Mouse (Mus musculus) left cerebral cortex, postnatal 10 days (tissue): Measurements from ENCODE around the gene Gabrb1. TPM values are rescaled to one million over a fixed set of nuclear protein-coding genes. Genes with fewer than 3 reads are reported as not detected.

Experiments used
- DNase-seq, 2 experiments: peaks; one replicate each; pipeline ENCODE4 v3.0.0; 2021 to 2022; ENCODE audit warnings: low spot score in 2 of 2, mixed read lengths in 1 of 2; ENCODE audit errors: extremely low spot score in 1 of 2
- intact Hi-C: fragments of 180-260 bp; cut with DNase I; formaldehyde crosslinking; loops from one replicate; pipeline ENCODE4 v1.15.1; 2025
- total RNA-seq, 2 experiments: library from RNA; stranded (reverse); gene quantifications; 2 replicates each; pipeline ENCODE4 v1.2.3; 2021

Gabrb1 gene
- total RNA-seq, 2 experiments from 2014 or later, result 83.0 to 86.6 TPM

DNA sequence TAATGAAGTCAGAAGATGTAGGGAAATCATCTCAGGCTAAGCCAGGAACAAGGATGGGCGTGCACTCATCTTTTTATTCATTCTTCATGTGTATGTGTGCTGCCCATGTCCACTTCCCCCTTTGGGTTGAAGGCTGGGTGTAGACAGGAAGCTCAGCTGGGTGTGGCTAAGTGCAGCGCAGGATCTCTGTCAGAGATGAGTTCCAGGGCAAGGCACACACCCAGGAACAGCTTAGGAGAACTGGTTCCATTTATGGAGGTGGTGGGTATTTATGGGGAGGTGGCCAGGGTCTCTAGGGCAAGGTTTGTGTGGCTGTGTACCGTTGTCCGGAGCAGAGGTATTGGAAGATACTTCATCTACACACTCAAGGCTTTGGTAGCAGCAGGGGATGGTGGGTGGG, 524.9 kb downstream of the Gabrb1 start:
- DNase-seq, result no peak
- intact Hi-C loops, result no loop called here

DNA sequence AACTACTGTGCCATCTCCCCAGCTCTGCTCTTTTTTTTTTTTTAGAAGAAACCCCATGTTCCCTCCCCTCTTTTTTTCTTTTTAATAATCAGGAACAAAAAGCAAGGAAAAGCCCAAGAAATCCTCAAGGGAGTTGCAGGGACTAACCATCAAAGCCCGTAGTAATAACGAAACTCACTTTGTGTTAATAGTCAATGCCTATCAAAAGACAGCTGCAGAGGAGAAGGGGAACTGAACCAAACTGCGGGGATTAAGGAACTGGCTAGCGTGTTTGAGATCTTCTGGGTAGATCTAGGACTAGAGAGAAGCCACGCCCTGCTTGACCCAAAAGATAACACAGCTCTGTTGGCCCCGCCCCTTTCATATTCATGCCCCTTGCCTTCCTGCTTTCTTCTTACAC, 526.0 kb downstream of the Gabrb1 start:
- no peak for DNase-seq

DNA sequence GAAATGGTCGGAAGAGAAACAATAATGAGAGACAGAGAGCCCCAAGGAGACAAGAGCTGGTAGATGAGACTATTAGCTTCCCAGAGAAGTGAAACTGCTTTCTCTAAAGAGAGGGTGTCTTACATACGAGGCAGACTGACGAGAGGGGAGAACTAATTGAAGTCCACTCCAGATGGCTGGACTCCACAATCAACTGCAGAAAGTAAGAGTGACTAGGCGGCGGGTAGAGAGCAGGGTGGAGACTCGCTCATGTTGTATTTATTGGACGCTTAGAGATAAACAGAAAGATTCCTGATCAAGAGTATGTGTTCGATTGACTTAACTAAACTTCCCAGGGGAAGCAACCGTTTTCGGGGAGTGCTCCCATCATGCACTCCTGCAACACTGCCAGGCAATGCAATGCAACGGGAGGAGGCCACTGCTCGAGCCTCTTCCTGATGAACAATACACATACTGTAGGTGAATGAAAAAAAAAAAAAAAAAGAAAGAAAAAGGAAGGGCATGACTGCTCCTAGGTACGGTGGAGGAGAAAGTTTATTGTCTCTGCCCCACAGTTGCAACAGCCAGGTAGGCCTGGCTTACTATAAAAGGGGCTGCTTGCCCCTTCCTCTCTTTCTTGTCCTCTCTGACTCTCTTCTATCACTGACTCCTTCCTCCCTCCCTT, 526.7 kb downstream of the Gabrb1 start:
- DNase-seq, result no peak
- intact Hi-C loops, result no loop called here

More for the DNA sequence above, 526.0 kb downstream of the Gabrb1 start:
- intact Hi-C loops, result no loop called here

DNA sequence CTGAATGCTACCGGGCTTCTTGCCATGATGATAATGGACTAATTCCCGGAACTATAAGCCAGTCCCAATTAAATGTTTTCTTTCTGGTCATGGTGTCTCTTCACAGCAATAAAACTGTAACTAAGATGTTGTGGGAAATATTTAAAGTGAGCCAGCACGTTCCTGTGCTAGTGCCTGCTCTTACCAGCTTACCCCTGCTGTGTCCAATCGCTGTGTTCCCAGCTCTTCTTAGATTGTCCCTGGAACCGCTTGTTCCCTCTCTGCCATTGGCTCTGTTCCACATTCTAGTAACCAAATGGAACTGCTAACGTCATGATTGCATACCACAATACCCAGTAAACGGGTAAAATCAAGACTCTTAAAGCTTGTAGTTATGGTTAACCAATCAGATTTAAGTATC, 533.2 kb downstream of the Gabrb1 start:
- no peak for DNase-seq
- intact Hi-C loops, result no loop called here

DNA sequence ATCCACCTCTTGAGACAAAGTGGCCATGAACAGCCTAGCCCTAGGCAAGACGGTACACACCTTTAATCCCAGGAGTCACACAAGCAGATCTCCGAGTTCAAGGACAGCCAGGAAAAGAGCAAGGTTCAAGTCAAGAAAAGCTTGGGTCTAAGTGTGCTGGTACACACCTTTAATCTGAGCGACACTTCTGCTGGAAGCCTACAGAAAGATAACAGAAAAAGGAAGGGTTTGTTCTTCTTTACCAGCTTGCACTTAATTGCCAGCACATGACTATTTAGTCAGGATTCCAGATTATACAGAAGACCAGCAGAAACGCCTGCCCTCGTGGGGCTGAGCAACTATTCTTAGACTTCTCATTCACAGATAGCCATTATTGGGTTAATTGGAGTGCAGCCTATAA, 534.0 kb downstream of the Gabrb1 start:
- DNase-seq, result no peak
- intact Hi-C loops, result no loop called here

DNA sequence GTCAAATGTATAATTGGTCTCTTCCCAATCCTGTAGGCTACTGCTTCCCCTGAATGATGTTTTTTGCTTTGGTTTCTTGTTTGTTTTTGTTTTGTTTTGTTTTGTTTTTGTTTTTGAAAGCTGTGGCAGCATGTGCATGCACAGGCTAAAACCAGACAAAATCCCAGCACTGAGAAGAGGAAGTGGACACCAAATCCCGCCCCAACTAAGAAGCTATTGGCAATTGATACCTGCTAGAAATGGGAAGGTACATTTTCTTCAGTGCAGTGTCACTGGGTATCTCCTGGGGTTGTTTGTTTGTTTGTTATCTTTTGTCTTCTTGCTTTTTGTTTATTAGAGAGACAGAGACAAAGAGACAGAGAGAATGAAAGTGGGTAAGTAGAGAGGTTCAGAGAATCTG, 537.5 kb downstream of the Gabrb1 start:
- intact Hi-C loops, result no loop called here
- DNase-seq, result no peak

Other genes starting within 250 kb of the Gabrb1 start
- gene Cox7b2, start 109.9 kb upstream of the Gabrb1 start, total RNA-seq, result under 1 TPM in 1 of 2 experiments, not detected in 1; 0.71 TPM
- 10 to 100 TPM; 66.8 to 67.1 TPM for gene Gabra4, start 195 bp downstream of the Gabrb1 start, total RNA-seq